Mouse (Mus musculus): ENCODE measurements at regions not wholly inside any gene's neighbourhood (a gene's known extent, or its start where the extent isn't known, plus 50 kb on each side); places are given as distances from the start of the nearest gene placed in this dataset.

- no peak for DNase-seq
These were observed 584.3 kb downstream of the Slc4a3 start for GRCm38 (mm10) chr1:76130353-76130752.

- DNase-seq: no peak
These were observed 590.7 kb downstream of the Slc4a3 start for GRCm38 (mm10) chr1:76136810-76137209.

- DNase-seq: no peak
These were observed 591.6 kb downstream of the Slc4a3 start for GRCm38 (mm10) chr1:76137701-76138100.

DNA sequence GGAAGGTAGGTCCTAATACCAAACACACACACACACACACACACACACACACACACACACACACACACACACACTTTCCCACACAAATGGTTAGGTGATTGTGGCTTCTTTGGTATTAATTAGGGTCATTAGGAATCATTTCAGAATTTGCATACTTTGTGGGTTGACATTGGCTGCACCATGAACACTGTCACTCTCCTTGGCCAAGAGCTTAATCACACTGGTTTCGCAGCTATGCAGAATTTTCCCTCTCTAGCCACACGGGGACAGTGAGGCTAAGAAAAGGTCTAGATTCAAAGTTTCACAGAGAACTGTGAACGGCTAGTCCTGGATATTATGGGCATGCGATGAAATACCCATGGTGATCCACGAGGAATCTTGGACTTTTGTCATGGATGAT lies 597.5 kb downstream of the Slc4a3 start:
- no peak for DNase-seq

DNA sequence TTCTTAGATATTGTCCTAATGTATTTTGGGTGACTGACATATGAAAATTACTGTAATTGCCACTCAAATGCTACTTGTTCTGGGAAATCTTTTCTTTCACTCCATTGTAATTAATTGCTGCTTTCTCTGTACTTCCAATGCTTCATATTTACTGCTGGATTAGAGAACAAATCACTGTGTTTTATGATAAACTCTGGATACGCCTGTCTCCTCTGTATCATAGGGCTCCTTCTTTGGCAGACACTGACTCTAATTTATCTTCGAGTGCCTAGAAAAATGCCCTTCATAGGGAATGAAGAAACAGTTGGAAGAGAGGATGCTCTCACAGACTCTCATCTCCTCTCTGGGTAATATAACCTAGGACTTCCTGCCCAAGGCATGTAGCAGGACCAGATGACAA lies 602.9 kb downstream of the Slc4a3 start:
- DNase-seq: no peak

DNA sequence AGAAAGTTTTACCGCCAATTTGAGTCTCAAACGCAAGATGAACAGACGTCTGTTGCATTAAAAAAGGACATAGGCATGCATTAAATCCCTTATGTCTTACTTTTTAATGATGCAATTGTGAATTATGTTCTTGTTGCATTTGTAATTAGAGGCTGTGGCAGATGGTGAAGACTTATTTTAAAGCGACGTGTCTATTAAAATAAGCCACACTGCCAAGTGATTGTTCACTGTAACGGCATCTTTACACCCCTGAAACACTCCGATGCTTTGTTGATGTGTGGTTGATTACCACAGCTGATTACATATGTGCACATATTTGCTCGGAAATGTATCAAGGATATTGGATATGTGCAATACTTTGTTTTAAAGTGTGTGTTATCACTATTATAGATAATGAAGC lies 610.2 kb downstream of the Slc4a3 start:
- DNase-seq: no peak

DNA sequence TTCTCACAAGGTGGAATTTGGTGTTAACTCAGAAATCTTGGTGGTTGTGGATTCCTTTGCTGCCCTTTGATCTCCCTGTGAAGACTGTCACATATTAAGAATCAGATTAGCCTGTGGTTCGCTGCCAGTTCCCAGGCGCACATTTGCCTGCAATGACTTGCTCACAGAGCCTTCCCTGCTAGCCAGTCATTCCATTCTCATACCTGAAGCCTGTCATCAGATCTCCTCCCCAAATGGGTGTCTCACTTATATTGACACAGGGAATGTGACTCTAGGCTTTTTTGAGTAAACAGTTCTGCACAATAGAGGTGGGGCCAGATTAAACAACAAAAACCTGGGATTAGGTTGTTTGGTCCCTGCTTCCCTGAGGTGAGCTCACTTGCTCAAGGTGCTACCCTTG lies 621.4 kb downstream of the Slc4a3 start:
- no peak for DNase-seq

DNA sequence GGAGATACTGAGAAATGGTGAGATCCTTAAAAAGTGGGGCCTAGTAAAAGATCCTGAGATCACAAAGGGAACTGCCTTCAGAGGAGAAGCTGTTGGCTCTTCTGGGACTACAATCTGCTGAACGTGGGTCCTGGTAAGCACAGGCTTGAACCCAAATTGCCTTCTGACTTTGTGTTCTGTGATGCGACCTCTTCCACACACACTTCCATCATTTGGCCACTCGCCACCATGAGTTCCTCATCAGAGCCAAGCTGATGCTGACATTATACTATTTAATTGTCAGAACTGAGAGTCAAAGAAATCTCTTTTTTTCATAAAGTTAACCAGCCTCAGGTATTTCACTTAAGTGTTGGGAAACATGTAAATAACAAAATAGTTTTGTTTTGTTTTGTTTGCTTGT lies 635.1 kb downstream of the Slc4a3 start:
- no peak for DNase-seq

GRCm38 (mm10) chr1:76194844-76195243 lies 648.8 kb downstream of the Slc4a3 start:
- peak; percentile 68 to 74 for DNase-seq

- DNase-seq: no peak
These were observed 651.6 kb downstream of the Slc4a3 start for GRCm38 (mm10) chr1:76197651-76198050.

DNA sequence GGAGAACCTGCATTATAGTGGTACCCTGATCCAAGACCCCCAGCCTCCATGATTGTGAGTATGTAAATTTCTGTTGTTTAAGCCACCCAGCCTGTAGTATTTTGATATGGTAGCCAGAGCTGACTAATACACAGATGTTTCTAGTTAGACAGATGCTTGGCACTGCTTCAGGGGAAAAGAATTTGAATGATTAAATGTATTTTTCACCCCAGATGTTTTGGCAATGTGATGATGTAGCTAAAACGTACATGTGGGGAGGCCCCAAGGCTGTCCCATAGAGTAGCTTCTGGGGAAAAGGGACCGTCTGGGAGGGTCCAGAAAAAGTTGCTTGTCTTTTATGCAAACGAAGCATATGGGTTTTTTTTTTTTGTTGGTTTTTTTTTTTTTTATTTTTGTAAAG lies 654.8 kb downstream of the Slc4a3 start:
- DNase-seq: no peak

GRCm38 (mm10) chr1:76212486-76212885 lies 666.4 kb downstream of the Slc4a3 start:
- peak; percentile 52 to 53 for DNase-seq

GRCm38 (mm10) chr1:76244721-76245120 lies 698.7 kb downstream of the Slc4a3 start:
- no peak for DNase-seq

GRCm38 (mm10) chr1:76246181-76246796 lies 700.2 kb downstream of the Slc4a3 start:
- peak; percentile 14 to 15 for DNase-seq

DNA sequence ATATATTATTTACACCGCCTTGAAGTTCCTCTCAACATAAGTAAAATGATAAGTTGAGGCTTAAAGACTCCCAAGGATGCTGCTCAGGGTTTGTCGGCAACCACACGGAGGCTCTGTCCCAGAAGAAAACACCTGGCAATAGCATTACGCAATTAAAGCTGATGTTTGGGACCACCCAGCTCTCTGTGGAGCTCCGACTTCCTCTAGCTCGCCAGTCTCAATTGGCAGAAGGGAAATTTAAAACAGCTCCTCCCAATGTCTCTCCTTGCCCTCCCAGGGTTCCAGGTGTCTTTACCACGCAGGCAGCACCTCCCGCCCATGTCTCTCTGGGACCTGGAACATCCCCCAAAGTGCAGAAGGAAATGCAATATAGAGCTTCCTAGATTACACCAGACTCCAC lies 701.1 kb downstream of the Slc4a3 start:
- DNase-seq: no peak

- no peak for DNase-seq
These were observed 712.2 kb downstream of the Slc4a3 start for GRCm38 (mm10) chr1:76258217-76258616.

DNA sequence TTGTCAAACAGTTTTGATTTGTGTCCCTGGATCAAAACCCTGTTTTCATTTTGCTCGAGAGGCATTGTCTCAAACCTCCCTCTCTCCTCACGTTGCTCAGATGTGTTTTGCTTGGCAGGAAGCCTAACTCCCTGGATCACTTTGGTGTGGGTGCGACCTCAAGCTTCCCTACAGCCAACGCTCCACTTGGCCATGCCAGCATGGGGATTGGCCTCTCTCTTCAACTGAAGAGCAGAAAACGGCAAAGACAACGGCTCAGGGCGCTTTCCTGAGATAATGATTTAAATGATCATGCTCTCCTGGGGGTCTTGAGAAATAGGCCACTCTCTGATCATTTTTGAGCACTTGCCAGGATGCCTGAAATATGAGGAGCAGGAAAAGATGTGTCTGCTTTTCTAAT lies 730.1 kb downstream of the Slc4a3 start:
- DNase-seq: peak; percentile 23 to 33

DNA sequence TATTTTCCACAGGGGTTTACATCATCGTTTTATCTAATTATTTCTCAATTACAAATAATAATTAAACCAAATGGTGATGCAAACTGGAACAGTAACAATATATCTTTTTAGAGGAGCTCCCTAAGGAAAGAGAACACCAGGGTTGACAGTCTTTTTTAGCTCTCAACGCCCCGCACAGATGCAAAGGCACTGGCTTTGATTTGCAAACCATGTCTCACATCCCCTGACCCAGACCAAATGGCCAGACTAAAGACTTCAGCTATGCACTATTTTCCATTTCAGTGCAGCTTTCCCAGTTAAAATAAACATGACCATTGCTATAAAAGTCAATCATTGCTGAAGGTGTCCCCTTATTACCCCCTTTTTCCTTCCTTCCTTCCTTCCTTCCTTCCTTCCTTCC lies 730.6 kb downstream of the Slc4a3 start:
- no peak for DNase-seq

DNA sequence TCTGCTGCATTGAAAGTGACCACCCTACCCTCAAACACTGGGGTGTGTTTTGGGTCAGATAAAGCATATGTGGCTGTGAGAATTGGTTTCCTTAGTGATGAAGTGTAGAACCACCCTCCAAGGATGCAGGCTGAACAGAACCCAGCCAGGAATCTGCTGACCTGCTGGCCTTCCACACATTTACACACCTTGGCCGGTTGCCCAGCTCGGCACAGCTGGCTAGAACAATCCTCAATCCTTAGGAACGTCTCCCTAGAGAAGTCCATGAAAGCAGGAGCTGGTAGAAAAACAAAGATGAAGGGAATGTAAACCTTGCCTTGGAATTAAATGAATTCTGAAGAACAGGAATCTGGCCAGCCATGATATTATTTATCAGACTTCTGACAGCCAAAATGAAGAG lies 737.3 kb downstream of the Slc4a3 start:
- DNase-seq: peak; percentile 35 to 38

DNA sequence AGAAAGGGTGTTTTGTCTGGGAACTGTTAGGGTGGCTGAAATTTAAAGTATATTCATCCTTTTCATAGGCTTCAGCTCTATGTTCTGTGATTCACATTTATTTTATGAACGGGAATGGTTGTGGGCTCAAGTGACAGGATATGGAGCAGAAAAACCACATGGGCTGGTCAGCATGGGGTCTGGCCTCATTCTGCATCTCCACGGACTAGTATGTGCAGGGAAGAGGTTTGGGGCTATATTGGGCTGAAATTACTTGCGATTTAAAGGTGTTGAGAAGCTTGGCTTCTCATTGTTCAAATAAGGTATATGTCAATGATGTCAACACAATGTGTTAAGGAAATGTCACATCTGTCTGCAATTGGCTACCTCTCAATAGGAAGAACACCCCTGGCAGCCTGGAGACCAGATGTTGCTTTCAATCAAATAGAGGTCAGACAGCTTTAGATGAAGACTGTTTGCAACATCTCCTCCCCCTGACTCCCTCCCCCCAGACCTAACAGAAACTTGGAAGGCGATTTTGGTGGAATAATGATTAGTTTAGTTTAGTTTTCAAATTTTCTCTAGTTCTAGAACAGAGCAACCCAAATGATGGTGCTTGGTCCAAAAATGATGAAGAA lies 777.0 kb downstream of the Slc4a3 start:
- peak; percentile 10 to 12 for DNase-seq

- no peak for DNase-seq
These were observed 777.5 kb downstream of the Slc4a3 start for GRCm38 (mm10) chr1:76323592-76323991.

DNA sequence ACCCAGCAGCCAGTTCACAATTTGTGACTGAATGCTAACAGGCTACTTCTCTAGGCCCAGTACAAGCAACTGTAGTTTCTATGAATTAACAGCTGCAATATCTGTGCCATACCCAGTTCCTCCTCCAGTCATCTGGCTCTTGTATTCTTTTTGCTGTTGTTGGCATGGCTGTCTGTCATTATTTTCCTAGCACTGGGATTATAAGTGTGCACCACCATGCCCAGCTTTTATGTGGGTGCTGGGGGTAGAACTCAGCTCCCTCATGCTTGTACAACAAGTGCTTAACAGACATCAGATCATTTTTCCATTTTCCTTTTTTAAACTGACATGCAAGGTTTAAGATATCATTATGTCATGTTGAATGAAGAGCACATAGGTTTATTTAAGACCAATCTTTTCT lies 789.9 kb downstream of the Slc4a3 start:
- DNase-seq: no peak

DNA sequence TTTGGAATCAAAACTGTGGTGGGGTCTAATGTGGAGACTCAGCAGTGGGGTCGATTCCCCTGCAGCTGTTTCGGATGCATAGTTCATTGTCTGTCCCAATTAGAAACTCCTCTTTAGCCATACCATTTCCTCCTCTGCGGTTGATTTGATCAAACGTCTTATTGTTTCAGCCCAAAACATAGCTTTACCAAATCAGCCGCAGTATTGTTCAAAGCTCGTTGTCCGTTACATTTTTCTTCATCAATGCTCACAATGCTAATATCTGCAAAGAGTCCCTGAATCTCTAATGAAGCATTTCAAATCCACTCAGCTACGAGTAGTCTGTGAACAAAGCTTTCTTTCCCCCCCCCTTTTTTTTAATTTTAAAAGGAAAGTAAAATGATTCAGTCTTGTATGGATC lies 816.0 kb downstream of the Slc4a3 start:
- DNase-seq: no peak

GRCm38 (mm10) chr1:76373931-76374330 lies 827.9 kb downstream of the Slc4a3 start:
- peak; percentile 31 to 63 for DNase-seq

DNA sequence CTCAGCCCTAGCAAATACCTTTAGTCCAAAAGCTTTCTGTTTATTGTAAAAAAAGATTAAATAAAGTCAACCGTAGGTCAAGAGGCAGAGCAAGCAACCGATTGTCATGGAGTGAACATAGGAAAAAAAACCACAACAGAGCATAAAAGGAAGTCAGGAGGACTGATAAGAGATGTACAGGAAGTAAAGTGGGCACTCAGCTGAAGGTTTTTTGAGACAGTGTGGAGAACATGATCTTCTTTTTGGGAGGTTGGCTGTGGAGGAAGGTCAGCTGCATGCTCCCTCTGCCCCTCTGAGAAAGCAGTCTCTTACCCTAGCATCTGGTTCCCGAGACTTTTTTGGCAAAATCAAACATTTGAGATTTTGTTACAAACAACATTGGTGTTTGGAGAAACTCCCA lies 832.1 kb downstream of the Slc4a3 start:
- DNase-seq: no peak
